In the genomic region with DNA sequence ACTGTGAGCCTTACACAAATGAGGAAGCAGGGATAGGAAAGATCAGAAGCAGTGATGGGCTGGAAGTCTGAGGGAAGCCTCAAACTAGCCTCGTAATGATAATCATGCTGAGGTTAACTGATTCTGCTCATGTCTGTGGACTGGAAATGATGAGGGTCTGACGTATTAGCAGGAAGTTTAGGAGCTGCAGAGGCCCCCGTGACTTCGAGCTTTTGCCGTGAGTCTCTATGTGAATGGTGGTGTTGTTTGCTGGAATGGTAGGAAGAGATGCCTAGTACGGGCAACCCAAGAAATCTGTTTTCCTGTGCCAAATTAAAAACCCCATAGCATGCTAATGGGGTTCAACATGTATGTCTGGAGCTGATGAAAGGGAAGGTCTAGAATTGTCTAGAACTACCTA, we compare ENCODE assay signal across 19 mouse cellular contexts.
A peak's percentile ranks its signal among the peaks of the same experiment; 100 is the strongest.
DNase-seq lines count a peak whose midpoint lies in the region; ATAC-seq lines count a peak whose summit lies in the region.
"Had no signal": no experiment of that assay in that cellular context is flagged by ENCODE, and none has a peak within 500 bp of the region (broad histone marks: within the 10 kb centered on the region; RNA-seq: fewer than 3 reads in every experiment).

No protein-coding gene starts in this region.

- no peaks in the 10 kb centered on the region for H3K36me3 ChIP-seq in midbrain, embryonic 11.5 days (ENCODE audit: control insufficient read depth, insufficient read depth, low read length)
- H3K36me3 ChIP-seq in midbrain, embryonic 15.5 days (replicated peaks) = no peaks in the 10 kb centered on the region
- H3K36me3 ChIP-seq: G1E had no signal

- WGBS in midbrain, embryonic 11.5 days = 92% methylated on average over 6 of the region's 6 CpGs
- 86% methylated on average over 6 of the region's 6 CpGs for whole genome bisulfite sequencing in midbrain, embryonic 15.5 days

- no peak overlapping the region for H3K4me3 ChIP-seq in midbrain, embryonic 11.5 days (ENCODE audit: low read depth, low read length)
- no peak overlapping the region for H3K4me3 ChIP-seq in midbrain, embryonic 15.5 days

- H3K4me1 ChIP-seq in midbrain, embryonic 11.5 days (ENCODE audit: control insufficient read depth, insufficient read depth, low read length) = peaks cover 7% of the 10 kb centered on the region; the same call in 1 of the 2 replicates
- H3K4me1 ChIP-seq in midbrain, embryonic 15.5 days = peaks cover 4% of the 10 kb centered on the region; the same call in 1 of the 2 replicates

- H3K27me3 ChIP-seq in midbrain, embryonic 11.5 days (ENCODE audit: control insufficient read depth, insufficient read depth, low read length) = no peaks in the 10 kb centered on the region
- H3K27me3 ChIP-seq in midbrain, embryonic 15.5 days (replicated peaks) = no peaks in the 10 kb centered on the region
- H3K27me3 ChIP-seq: CH12.LX had no signal

- no peak for ATAC-seq in midbrain, embryonic 11.5 days (ENCODE audit: low FRiP score)
- no peak for ATAC-seq in midbrain, embryonic 15.5 days (replicated peaks)
- ATAC-seq: activated CD4-positive, CD25-positive, alpha-beta regulatory T cell, adult 4 months; CD4-positive, CD25-positive, alpha-beta regulatory T cell, adult 4 months; Patski had no signal

- no peak overlapping the region for H3K27ac ChIP-seq in midbrain, embryonic 11.5 days (ENCODE audit: low read depth, low read length)
- H3K27ac ChIP-seq in midbrain, embryonic 15.5 days = no peak overlapping the region

- H3K9ac ChIP-seq in midbrain, embryonic 11.5 days (ENCODE audit: low read length) = no peak overlapping the region
- no peak overlapping the region for H3K9ac ChIP-seq in midbrain, embryonic 15.5 days

- no peak overlapping the region for H3K4me2 ChIP-seq in midbrain, embryonic 11.5 days
- H3K4me2 ChIP-seq in midbrain, embryonic 15.5 days = no peak overlapping the region

- no peaks in the 10 kb centered on the region for H3K9me3 ChIP-seq in midbrain, embryonic 11.5 days (ENCODE audit: control insufficient read depth, low read length)
- H3K9me3 ChIP-seq in midbrain, embryonic 15.5 days = no peaks in the 10 kb centered on the region
- H3K9me3 ChIP-seq: G1E had no signal

- peak; percentile 59 for DNase-seq in heart, adult 11 months
- no peak for DNase-seq in heart, adult 18-20 months
- peak; percentile 57 for DNase-seq in midbrain, embryonic 11.5 days (ENCODE audit: low spot score, missing footprints)
- DNase-seq: adrenal gland, adult 2 months; adrenal gland, adult 8-10 months; adrenal gland, postnatal 10 days; adrenal gland, postnatal 14 days; adrenal gland, postnatal 25 days; adrenal gland, postnatal 36 days; B cell, adult 2 months; cerebellum, adult 11 months; cerebellum, adult 11-12 months; cerebellum, adult 18-20 months had no signal

Comparison
In these comparisons a context has a peak if more than half of its experiments do, and no peak if none do; other contexts are left out.
1. DNase-seq: peak in heart, adult 11 months (single experiment) and midbrain, embryonic 11.5 days (single experiment); none in heart, adult 18-20 months (0 of 2).